Mouse (Mus musculus) bone marrow, adult 2 months (tissue): ENCODE measurements around the gene Nfe2l1. TPM values are rescaled to one million over a fixed set of nuclear protein-coding genes. Genes with fewer than 3 reads are reported as not detected.
A peak's percentile ranks its signal among the peaks of the same experiment; 100 is the strongest.

Experiments used
- H3K27ac ChIP-seq: fragments of 200-500 bp; 2 replicates; pipeline ENCODE4 v1.5.1; 2012; ENCODE audit warnings: low read depth, mild to moderate bottlenecking, control low read depth, inconsistent platforms, low read length; ENCODE audit not compliant: control insufficient read depth, poor library complexity, insufficient read depth
- H3K4me1 ChIP-seq: fragments of 200-500 bp; 2 replicates; pipeline ENCODE4 v1.6.1; 2011; ENCODE audit warnings: low read length; ENCODE audit not compliant: control insufficient read depth, insufficient read depth
- H3K4me3 ChIP-seq: fragments of 200-500 bp; replicated peaks from 2 replicates; pipeline ENCODE3; 2011; ENCODE audit warnings: mild to moderate bottlenecking, low read depth, low read length, control low read depth; ENCODE audit not compliant: control insufficient read depth
- CTCF ChIP-seq: fragments of 200-500 bp; IDR thresholded peaks from 2 replicates; pipeline ENCODE4 v1.5.1; 2011; ENCODE audit warnings: low read length, control low read depth; ENCODE audit not compliant: control insufficient read depth, insufficient read depth
- POLR2A ChIP-seq: fragments of 200-500 bp; IDR thresholded peaks from 2 replicates; pipeline ENCODE4 v1.6.1; 2011; ENCODE audit warnings: low read depth, mild to moderate bottlenecking, control low read depth, low read length, borderline replicate concordance; ENCODE audit not compliant: control insufficient read depth
- WGBS: fragments of 180-500 bp; shearing (Covaris S2); methylation state at CpG from one replicate; pipeline ENCODE4 v1.1.7; 2018; 5-methylcytosine and 5-hydroxymethylcytosine counted together
- polyA plus RNA-seq: library from polyadenylated mRNA; stranded (reverse); fragments of >200 nt; gene quantifications from 2 replicates; pipeline ENCODE4 v1.2.4, GENCODE M21; 2011; ENCODE audit warnings: low replicate concordance; ENCODE audit not compliant: missing spikeins, insufficient read depth, insufficient read length

Nfe2l1 gene
- polyA plus RNA-seq, 1 experiment = 54.1 TPM

DNA sequence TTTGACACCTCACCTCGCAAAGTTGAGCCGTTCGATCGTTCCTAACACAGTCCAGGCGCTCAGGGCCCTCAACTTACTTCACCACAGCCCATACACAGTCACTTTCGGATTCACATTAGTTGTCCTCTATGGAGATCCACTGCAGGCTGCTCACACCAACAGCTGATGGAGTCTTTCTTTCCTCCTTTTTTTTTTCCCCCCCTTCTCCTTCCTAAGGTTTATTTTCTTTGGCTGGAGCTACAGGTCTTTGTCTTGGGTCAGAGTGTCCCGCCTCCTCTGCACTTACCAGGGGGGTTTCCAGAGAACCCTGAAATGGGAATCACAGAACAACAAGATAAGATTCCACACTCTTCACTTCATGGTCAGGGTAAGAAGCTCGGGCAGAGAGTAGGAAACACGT lies 1.9 kb downstream of the Nfe2l1 start:
- no peak overlapping the region for H3K27ac ChIP-seq
- WGBS = 78% methylated on average over 9 of the region's 9 CpGs
- no peak overlapping the region for H3K4me3 ChIP-seq

DNA sequence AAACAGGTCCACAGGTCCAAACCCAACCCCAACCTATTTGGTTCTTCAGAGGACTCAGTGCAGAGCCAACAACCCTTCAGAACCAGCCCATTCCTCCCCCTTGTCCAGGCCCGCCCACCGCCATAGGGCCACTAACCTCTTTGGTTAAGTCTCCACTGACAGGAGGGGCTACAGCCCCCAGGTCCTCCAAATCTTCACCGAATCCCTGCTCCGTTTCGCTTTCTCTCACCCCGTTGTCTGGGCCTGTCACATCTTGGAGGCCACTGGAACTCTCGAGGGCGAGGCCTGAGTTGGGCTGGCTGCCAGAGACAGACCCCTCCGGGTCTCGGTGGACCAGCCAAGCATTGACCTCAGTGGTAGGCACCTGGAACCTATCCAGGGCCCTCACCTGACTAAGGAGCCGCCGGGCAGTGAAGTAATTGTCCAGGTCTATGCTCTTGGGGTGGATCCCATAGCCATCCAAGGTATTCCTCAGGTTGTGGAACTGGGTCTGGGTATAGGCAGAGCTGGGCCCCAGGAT lies 2.6 kb downstream of the Nfe2l1 start:
- H3K4me1 ChIP-seq = peaks cover 5% of the 10 kb centered on the region; the same call in 1 of the 2 replicates
- no peak overlapping the region for H3K4me3 ChIP-seq
- TF ChIP-seq CTCF (no peak), POLR2A (no peak)
- H3K27ac ChIP-seq = no peak overlapping the region
- 91% methylated on average over 12 of the region's 12 CpGs for WGBS

More for the DNA sequence above, 1.9 kb downstream of the Nfe2l1 start:
- H3K4me1 ChIP-seq = peaks cover 2% of the 10 kb centered on the region; the same call in 1 of the 2 replicates
- TF ChIP-seq CTCF (no peak), POLR2A (no peak)

DNA sequence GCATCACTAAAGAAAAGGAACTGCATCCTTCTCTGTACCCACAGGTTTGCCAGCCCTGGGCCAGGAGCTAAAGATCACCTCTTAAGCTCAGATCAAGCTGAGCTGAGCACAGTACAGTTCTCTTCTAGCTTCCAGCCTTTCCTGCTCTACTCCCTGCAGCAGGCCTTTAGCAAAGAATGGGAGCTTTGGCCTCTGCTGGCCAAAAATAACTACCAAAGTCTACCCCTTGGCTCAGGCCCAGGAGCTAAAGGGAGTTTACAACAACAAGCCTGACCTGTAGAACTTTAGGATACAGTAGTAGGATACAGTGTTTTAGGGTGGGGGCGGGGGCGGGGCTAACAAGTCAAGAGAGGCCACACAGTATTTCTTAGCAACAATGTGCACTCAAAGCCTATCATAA lies 3.3 kb downstream of the Nfe2l1 start:
- peaks cover 5% of the 10 kb centered on the region; the same call in 1 of the 2 replicates for H3K4me1 ChIP-seq
- TF ChIP-seq POLR2A = no peak
- H3K27ac ChIP-seq = no peak overlapping the region
- H3K4me3 ChIP-seq = no peak overlapping the region
- 86% methylated on average over 2 of the region's 2 CpGs for WGBS

DNA sequence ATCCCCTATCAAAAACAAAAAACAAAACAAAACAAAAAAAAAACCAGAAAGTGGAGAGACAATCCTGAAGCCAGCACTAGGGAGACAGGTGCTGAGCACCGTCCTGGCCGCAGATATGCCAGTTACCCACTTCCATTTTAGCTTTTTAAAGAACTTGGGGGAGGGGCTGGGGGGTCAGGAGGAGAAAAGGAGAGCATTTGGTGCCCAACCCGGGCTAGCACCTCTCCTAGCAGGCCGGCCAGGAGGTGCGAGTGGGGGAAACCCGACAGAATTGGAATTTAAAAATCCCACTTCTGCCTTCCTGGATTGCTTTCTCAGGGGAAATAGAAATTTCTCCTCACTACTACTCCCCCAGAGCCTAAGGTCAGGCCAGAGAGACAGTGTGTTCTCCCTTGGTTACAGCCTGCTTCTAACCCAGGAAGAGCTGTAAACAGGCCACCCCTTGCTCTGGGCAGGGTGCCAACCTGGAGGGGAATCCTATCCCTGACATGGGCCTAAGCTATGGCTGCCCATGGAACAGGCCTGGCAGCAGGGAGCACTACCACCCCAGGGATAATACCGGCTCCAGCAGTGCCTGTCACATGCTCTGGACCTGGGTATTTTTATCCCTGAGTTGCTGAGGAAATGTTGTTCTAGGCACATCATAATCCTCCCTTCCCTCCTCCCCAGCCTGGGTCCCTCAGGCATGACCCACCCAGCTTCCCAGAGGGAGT lies 4.8 kb downstream of the Nfe2l1 start:
- H3K4me1 ChIP-seq = peaks cover 5% of the 10 kb centered on the region; the same call in 1 of the 2 replicates
- TF ChIP-seq CTCF (no peak), POLR2A (no peak)
- WGBS = 66% methylated on average over 7 of the region's 7 CpGs
- H3K4me3 ChIP-seq = no peak overlapping the region
- H3K27ac ChIP-seq = no peak overlapping the region

DNA sequence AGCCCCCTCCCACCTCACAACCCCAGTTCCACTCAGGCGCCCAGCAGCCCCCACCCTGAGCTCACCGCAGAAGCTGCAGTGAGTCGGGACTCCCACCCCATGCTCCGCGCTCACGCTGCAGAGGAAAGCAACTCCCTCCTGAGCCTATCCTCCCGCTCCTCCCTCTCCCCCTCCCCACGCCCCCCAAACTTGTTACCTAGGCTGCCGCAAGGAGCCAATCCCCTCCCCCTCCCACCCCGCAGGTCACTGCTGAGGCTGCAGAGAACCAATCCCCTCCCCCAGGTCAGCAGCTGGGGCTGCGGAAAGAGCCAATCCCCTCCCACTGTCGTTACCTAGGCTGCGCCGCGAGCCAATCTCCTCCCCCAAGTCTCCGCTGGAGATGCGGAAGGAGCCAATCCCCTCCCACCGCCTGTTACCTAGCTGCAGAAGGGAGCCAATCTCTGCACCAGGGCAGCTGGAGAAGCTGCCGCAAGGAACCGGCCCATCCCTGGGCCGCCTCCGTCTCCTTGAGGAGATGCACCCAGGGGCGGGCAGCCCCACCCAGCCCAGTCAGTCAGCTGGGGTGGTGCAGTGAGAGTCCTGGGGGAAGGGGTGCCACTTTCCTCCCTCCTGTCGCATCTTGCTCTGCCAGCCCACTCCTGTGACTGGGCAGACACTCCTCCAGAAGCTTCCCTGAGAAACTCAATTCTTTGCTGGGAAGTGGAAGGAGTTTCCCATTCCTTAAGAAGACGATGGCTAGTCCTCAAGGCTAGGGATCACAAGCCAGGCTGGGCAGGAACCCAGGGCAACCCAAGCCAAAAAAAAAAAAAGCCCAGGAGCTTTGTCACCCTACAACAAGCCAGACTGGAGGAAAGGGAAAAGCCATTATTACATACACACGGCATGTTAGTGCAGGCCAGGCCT lies 5.6 kb downstream of the Nfe2l1 start:
- H3K4me1 ChIP-seq = peaks cover 5% of the 10 kb centered on the region; the same call in 1 of the 2 replicates
- peak overlapping the region; percentile 16; the same call in 1 of the 2 replicates for H3K27ac ChIP-seq
- TF ChIP-seq CTCF (no peak), POLR2A (no peak)
- peak overlapping the region; percentile 47 for H3K4me3 ChIP-seq
- 4% methylated on average over 26 of the region's 26 CpGs for WGBS

DNA sequence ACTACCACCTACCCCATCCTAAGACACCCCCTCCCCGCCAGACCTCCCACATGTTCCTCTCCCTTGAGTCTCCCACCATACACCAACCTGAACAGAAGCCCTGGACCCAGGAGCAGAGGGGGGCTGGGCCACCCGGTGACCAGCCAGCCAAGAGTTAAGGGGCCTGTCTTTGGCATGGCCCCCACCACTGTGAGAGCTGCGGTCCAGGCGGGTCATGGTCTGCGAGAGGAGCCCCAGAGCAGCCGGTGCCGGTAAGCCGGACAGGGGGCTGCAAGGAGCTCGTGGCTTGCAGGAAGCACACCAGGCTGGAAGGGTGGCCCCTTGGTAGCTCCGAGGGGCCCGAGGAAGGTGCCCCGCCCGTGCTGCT lies 6.3 kb downstream of the Nfe2l1 start:
- 15% methylated on average over 13 of the region's 13 CpGs for WGBS
- Histone ChIP-seq H3K4me3 (peak overlapping the region; percentile 6), H3K27ac (no peak overlapping the region; the same call in 1 of the 2 replicates), H3K4me1 (peaks cover 5% of the 10 kb centered on the region; the same call in 1 of the 2 replicates)
- no peak for TF ChIP-seq POLR2A
- TF ChIP-seq CTCF = no peak

DNA sequence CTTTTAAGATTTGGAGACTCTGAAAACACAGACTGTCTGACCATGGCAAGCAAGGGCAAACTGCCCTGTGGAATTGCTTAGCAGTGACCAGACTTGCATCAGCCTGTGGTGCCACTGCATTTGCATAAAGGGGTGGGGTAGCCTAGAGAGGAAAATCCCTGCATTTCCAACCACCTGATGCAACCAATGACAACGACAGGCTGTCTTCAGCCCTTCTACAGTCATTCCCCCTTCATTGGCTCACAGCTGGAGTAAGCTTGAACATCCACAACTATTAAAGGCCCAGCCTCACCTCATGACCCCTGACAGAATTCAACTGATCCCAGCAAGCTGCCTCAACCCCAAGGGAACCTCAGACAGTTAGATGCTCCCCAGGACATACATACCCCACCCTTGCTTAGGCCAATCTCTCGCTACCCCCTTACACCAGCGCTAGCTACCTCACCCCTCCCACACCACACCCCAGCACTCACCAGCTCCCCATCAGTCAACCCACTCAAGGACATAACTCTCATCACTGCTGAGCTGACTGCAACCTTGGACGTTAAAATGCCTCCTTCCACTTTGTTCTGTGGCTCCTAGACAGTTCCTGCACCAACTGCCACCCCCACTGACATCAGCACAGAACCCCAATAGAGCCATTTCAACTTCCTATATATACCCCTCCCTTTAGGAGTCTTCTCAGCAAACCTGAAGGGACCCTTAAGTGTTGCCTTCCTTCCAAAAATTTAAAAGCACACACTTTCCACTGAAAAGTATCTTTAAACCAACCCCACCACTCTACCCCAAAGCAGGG lies 6.9 kb downstream of the Nfe2l1 start:
- no peak for TF ChIP-seq CTCF
- TF ChIP-seq POLR2A = no peak
- Histone ChIP-seq H3K27ac (no peak overlapping the region), H3K4me3 (no peak overlapping the region), H3K4me1 (peaks cover 5% of the 10 kb centered on the region; the same call in 1 of the 2 replicates)
- WGBS = 37% methylated on average over 4 of the region's 4 CpGs
